Mouse (Mus musculus): ENCODE measurements around the gene Ffar3. TPM values are rescaled to one million over a fixed set of nuclear protein-coding genes. Genes with fewer than 3 reads are reported as not detected.
"Not testable (repeated sequence)": the region's sequence is repeated elsewhere in the genome, so short reads cannot be mapped to it uniquely, and the experiment has no call there.

Gene Ffar3
- polyA plus RNA-seq, 1 experiment from 2014 or later: not detected

- Histone ChIP-seq H3K4me1 (ENCODE audit: insufficient read depth) (no peaks in the 10 kb centered on the region), H3K27me3 (ENCODE audit: insufficient read depth, low read length) (no peaks in the 10 kb centered on the region), H3K27ac (ENCODE audit: low read depth) (no peak overlapping the region), H3K4me2 (no peak overlapping the region), H3K9me3 (ENCODE audit: low read depth, low read length) (no peaks in the 10 kb centered on the region), H3K4me3 (ENCODE audit: low read depth, low read length) (no peak overlapping the region), H3K9ac (no peak overlapping the region), H3K36me3 (ENCODE audit: insufficient read depth) (no peaks in the 10 kb centered on the region)
- WGBS: 65% methylated on average over 16 of the region's 17 CpGs
- DNase-seq (no peak), ATAC-seq (ENCODE audit: insufficient read depth) (no peak)
- TF ChIP-seq CTCF (IDR thresholded peaks at IDR 0.05; ENCODE audit: low read depth): no peak
Measured at GRCm38 (mm10) chr7:30832261-30832660, 23.7 kb downstream of the Ffar3 start.

- no peak overlapping the region for H3K27ac ChIP-seq (ENCODE audit: low read depth)
- no peak overlapping the region for H3K9ac ChIP-seq
- no peak overlapping the region for H3K4me2 ChIP-seq
- no peaks in the 10 kb centered on the region for H3K9me3 ChIP-seq (ENCODE audit: low read depth, low read length)
- H3K36me3 ChIP-seq (ENCODE audit: insufficient read depth): no peaks in the 10 kb centered on the region
- no peak for TF ChIP-seq CTCF (IDR thresholded peaks at IDR 0.05; ENCODE audit: low read depth)
- no peaks in the 10 kb centered on the region for H3K4me1 ChIP-seq (ENCODE audit: insufficient read depth)
- no peaks in the 10 kb centered on the region for H3K27me3 ChIP-seq (ENCODE audit: insufficient read depth, low read length)
- no peak for DNase-seq
- 64% methylated on average over 3 of the region's 3 CpGs for WGBS
- H3K4me3 ChIP-seq (ENCODE audit: low read depth, low read length): no peak overlapping the region
- no peak for ATAC-seq (ENCODE audit: insufficient read depth)
Measured at GRCm38 (mm10) chr7:30829428-30829827, 26.6 kb downstream of the Ffar3 start.

- H3K36me3 ChIP-seq (ENCODE audit: insufficient read depth); H3K27me3 ChIP-seq (ENCODE audit: insufficient read depth, low read length); H3K27ac ChIP-seq (ENCODE audit: low read depth); H3K9ac ChIP-seq; H3K4me2 ChIP-seq; DNase-seq; H3K4me1 ChIP-seq (ENCODE audit: insufficient read depth); H3K4me3 ChIP-seq (ENCODE audit: low read depth, low read length); ATAC-seq (ENCODE audit: insufficient read depth); H3K9me3 ChIP-seq (ENCODE audit: low read depth, low read length): not testable (repeated sequence)
Measured at GRCm38 (mm10) chr7:30828871-30829270, 27.1 kb downstream of the Ffar3 start.

- 86% methylated on average over 10 of the region's 10 CpGs for WGBS
Measured at GRCm38 (mm10) chr7:30826660-30827059, 29.3 kb downstream of the Ffar3 start.

GRCm38 (mm10) chr7:30824306-30824705 lies 31.7 kb downstream of the Ffar3 start:
- no peaks in the 10 kb centered on the region for H3K27me3 ChIP-seq (ENCODE audit: insufficient read depth, low read length)
- H3K36me3 ChIP-seq (ENCODE audit: insufficient read depth): no peaks in the 10 kb centered on the region
- DNase-seq (no peak), ATAC-seq (ENCODE audit: insufficient read depth) (no peak)
- no peak overlapping the region for H3K4me3 ChIP-seq (ENCODE audit: low read depth, low read length)
- no peaks in the 10 kb centered on the region for H3K9me3 ChIP-seq (ENCODE audit: low read depth, low read length)
- WGBS: 81% methylated on average over 3 of the region's 3 CpGs
- H3K4me1 ChIP-seq (ENCODE audit: insufficient read depth): no peaks in the 10 kb centered on the region
- no peak overlapping the region for H3K4me2 ChIP-seq
- H3K9ac ChIP-seq: no peak overlapping the region
- no peak overlapping the region for H3K27ac ChIP-seq (ENCODE audit: low read depth)
- no peak for TF ChIP-seq CTCF (IDR thresholded peaks at IDR 0.05; ENCODE audit: low read depth)

More at GRCm38 (mm10) chr7:30826660-30827059, 29.3 kb downstream of the Ffar3 start:
- H3K36me3 ChIP-seq (ENCODE audit: insufficient read depth): no peaks in the 10 kb centered on the region
- TF ChIP-seq CTCF (IDR thresholded peaks at IDR 0.05; ENCODE audit: low read depth): no peak
- H3K27ac ChIP-seq (ENCODE audit: low read depth): no peak overlapping the region
- no peaks in the 10 kb centered on the region for H3K4me1 ChIP-seq (ENCODE audit: insufficient read depth)
- no peak overlapping the region for H3K9ac ChIP-seq
- H3K27me3 ChIP-seq (ENCODE audit: insufficient read depth, low read length): no peaks in the 10 kb centered on the region
- ATAC-seq (ENCODE audit: insufficient read depth): no peak
- H3K4me2 ChIP-seq: no peak overlapping the region
- H3K4me3 ChIP-seq (ENCODE audit: low read depth, low read length): no peak overlapping the region
- no peaks in the 10 kb centered on the region for H3K9me3 ChIP-seq (ENCODE audit: low read depth, low read length)
- DNase-seq: no peak

- H3K27me3 ChIP-seq (ENCODE audit: insufficient read depth, low read length): no peaks in the 10 kb centered on the region
- TF ChIP-seq CTCF (IDR thresholded peaks at IDR 0.05; ENCODE audit: low read depth): no peak
- ATAC-seq (ENCODE audit: insufficient read depth) (no peak), DNase-seq (no peak)
- H3K9me3 ChIP-seq (ENCODE audit: low read depth, low read length): no peaks in the 10 kb centered on the region
- 80% methylated on average over 18 of the region's 18 CpGs for WGBS
- H3K4me2 ChIP-seq: no peak within 1 kb of the TSS
- no peaks in the 10 kb centered on the region for H3K4me1 ChIP-seq (ENCODE audit: insufficient read depth)
- H3K27ac ChIP-seq (ENCODE audit: low read depth): no peak within 1 kb of the TSS
- H3K4me3 ChIP-seq (ENCODE audit: low read depth, low read length): no peak within 1 kb of the TSS
- no peak within 1 kb of the TSS for H3K9ac ChIP-seq
- H3K36me3 ChIP-seq (ENCODE audit: insufficient read depth): no peaks in the 10 kb centered on the region
Measured at GRCm38 (mm10) chr7:30823675-30824074, 32.3 kb downstream of the Ffar3 start, which contains the start of gene Ffar2. Gene Ffar2, minus strand, starts transcription at chr7:30823775.

GRCm38 (mm10) chr7:30821532-30821931 lies 34.4 kb downstream of the Ffar3 start:
- Histone ChIP-seq H3K27ac (ENCODE audit: low read depth) (no peak overlapping the region), H3K9me3 (ENCODE audit: low read depth, low read length) (no peaks in the 10 kb centered on the region), H3K4me3 (ENCODE audit: low read depth, low read length) (no peak overlapping the region), H3K4me1 (ENCODE audit: insufficient read depth) (no peaks in the 10 kb centered on the region), H3K4me2 (no peak overlapping the region), H3K9ac (no peak overlapping the region), H3K27me3 (ENCODE audit: insufficient read depth, low read length) (no peaks in the 10 kb centered on the region), H3K36me3 (ENCODE audit: insufficient read depth) (no peaks in the 10 kb centered on the region)
- WGBS: 49% methylated on average over 5 of the region's 5 CpGs
- no peak for DNase-seq
- no peak for TF ChIP-seq CTCF (IDR thresholded peaks at IDR 0.05; ENCODE audit: low read depth)
- ATAC-seq (ENCODE audit: insufficient read depth): no peak

- no peak for DNase-seq
- Histone ChIP-seq H3K9me3 (ENCODE audit: low read depth, low read length) (no peaks in the 10 kb centered on the region), H3K4me1 (ENCODE audit: insufficient read depth) (no peaks in the 10 kb centered on the region), H3K27me3 (ENCODE audit: insufficient read depth, low read length) (no peaks in the 10 kb centered on the region), H3K4me2 (no peak overlapping the region), H3K27ac (ENCODE audit: low read depth) (no peak overlapping the region), H3K36me3 (ENCODE audit: insufficient read depth) (no peaks in the 10 kb centered on the region), H3K4me3 (ENCODE audit: low read depth, low read length) (no peak overlapping the region), H3K9ac (no peak overlapping the region)
- ATAC-seq (ENCODE audit: insufficient read depth): no peak
- no peak for TF ChIP-seq CTCF (IDR thresholded peaks at IDR 0.05; ENCODE audit: low read depth)
- 38% methylated on average over 7 of the region's 7 CpGs for WGBS
Measured at GRCm38 (mm10) chr7:30820854-30821445, 35.0 kb downstream of the Ffar3 start.

Data from lung, embryonic 14.5 days (tissue).